Mouse (Mus musculus) layer of hippocampus, adult 9-10 months (tissue): Measurements from ENCODE around the gene Mzt1.
"Not testable (repeated sequence)": the region's sequence is repeated elsewhere in the genome, so short reads cannot be mapped to it uniquely, and the experiment has no call there.

Experiments used
- DNase-seq: peaks from one replicate; pipeline ENCODE4 v3.0.0; 2022; ENCODE audit warnings: low spot score

Gene Mzt1

GRCm38 (mm10) chr14:99046031-99046781 lies at the start of gene Mzt1, which contains the start of gene Bora:
Mzt1 (minus strand) TSS chr14:99046134.
Bora (plus strand) TSS chr14:99046222.
- peak; percentile 56 for DNase-seq

- no peak for DNase-seq
These were observed 43.0 kb upstream of the Mzt1 start for GRCm38 (mm10) chr14:99088947-99089346.

GRCm38 (mm10) chr14:99071146-99071545 lies 25.2 kb upstream of the Mzt1 start:
- no peak for DNase-seq

GRCm38 (mm10) chr14:99063091-99063490 lies 17.2 kb upstream of the Mzt1 start:
- no peak for DNase-seq

GRCm38 (mm10) chr14:99060616-99061015 lies 14.7 kb upstream of the Mzt1 start:
- DNase-seq: no peak

- DNase-seq: no peak
These were observed 13.1 kb upstream of the Mzt1 start for GRCm38 (mm10) chr14:99058959-99059586.

- DNase-seq: no peak
These were observed 848 bp upstream of the Mzt1 start for GRCm38 (mm10) chr14:99046782-99047181.

GRCm38 (mm10) chr14:99045378-99046030 lies 430 bp downstream of the Mzt1 start:
- DNase-seq: no peak

- DNase-seq: no peak
These were observed 1.2 kb downstream of the Mzt1 start for GRCm38 (mm10) chr14:99044718-99045117.

GRCm38 (mm10) chr14:99044096-99044495 lies 1.8 kb downstream of the Mzt1 start:
- DNase-seq: no peak

GRCm38 (mm10) chr14:99043499-99043898 lies 2.4 kb downstream of the Mzt1 start:
- no peak for DNase-seq

GRCm38 (mm10) chr14:99041416-99041815 lies 4.5 kb downstream of the Mzt1 start:
- no peak for DNase-seq

- DNase-seq: not testable (repeated sequence)
These were observed 6.6 kb downstream of the Mzt1 start for GRCm38 (mm10) chr14:99039308-99039707.

GRCm38 (mm10) chr14:99037703-99038102 lies 8.2 kb downstream of the Mzt1 start:
- DNase-seq: no peak

GRCm38 (mm10) chr14:99036039-99036438 lies 9.9 kb downstream of the Mzt1 start:
- DNase-seq: no peak

GRCm38 (mm10) chr14:99034851-99035250 lies 11.1 kb downstream of the Mzt1 start:
- not testable (repeated sequence) for DNase-seq

- DNase-seq: no peak
These were observed 13.3 kb downstream of the Mzt1 start for GRCm38 (mm10) chr14:99032596-99032995.

GRCm38 (mm10) chr14:99031337-99031873 lies 14.5 kb downstream of the Mzt1 start:
- DNase-seq: no peak

- DNase-seq: no peak
These were observed 15.9 kb downstream of the Mzt1 start for GRCm38 (mm10) chr14:99029987-99030386.

GRCm38 (mm10) chr14:99022346-99023086 lies 23.4 kb downstream of the Mzt1 start:
- no peak for DNase-seq

GRCm38 (mm10) chr14:99019136-99019808 lies 26.7 kb downstream of the Mzt1 start:
- DNase-seq: no peak
